Mouse (Mus musculus): Measurements from ENCODE around the gene 2210016F16Rik. TPM values are rescaled to one million over a fixed set of nuclear protein-coding genes. Genes with fewer than 3 reads are reported as not detected.
"Not testable (repeated sequence)": the region's sequence is repeated elsewhere in the genome, so short reads cannot be mapped to it uniquely, and the experiment has no call there.

Gene 2210016F16Rik
- total RNA-seq (2021), result 10 to 100 TPM; 21.9 to 24.1 TPM
- long read RNA-seq, experiment 1, transcript 2210016F16Rik-201 (4 exons, 3,051 nt), result major isoform, 62 of 96 reads
- long read RNA-seq, experiment 1, partial matches to known transcripts, result 3 of 96 reads
- long read RNA-seq, experiment 1, other reads (novel, unspliced or antisense), result 31 of 96 reads
- long read RNA-seq, experiment 2, transcript 2210016F16Rik-201 (4 exons, 3,051 nt), result major isoform, 65 of 89 reads
- long read RNA-seq, experiment 2, partial matches to known transcripts, result 8 of 89 reads
- long read RNA-seq, experiment 2, other reads (novel, unspliced or antisense), result 16 of 89 reads

- DNase-seq (ENCODE audit: low spot score in 2 of 2), result peak; percentile 25 to 43
These were observed at the start of gene 2210016F16Rik for GRCm38 (mm10) chr13:58384779-58385546. Gene 2210016F16Rik (minus strand): TSS chr13:58385225.

DNA sequence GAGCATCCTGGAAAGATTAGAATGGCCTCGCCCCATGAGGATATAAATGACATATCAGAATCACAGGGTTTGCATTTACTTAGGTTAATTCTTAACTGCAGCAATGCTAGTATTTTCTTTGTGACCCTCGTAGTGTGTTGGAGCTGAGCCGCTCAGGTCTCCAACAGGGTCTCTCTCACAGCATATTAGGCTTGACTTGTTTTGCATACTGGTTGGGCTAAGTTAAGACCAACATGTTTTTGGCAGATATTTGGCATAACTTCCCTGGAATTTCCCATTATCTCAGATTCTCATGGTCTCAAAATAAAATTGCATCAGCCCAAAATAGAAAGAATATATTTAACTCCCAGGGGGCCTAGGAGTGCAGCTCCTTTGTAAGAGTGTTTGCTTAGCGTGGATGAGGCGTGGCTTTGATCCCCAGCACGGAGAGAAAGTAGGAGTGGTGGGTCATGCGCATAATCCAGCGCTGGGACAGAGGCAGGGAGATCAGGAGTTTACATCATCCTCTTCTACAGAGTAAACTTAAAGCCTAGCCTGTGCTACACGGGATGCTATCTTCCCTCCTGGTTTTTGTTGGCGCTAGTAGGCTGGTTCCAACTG, 38.1 kb upstream of the 2210016F16Rik start:
- no peak for DNase-seq (ENCODE audit: low spot score in 2 of 2)

- DNase-seq (ENCODE audit: low spot score in 2 of 2), result no peak
These were observed 37.2 kb upstream of the 2210016F16Rik start for GRCm38 (mm10) chr13:58422242-58422641.

GRCm38 (mm10) chr13:58421026-58421425, 36.0 kb upstream of the 2210016F16Rik start:
- DNase-seq (ENCODE audit: low spot score in 2 of 2), result no peak

GRCm38 (mm10) chr13:58419266-58419665, 34.2 kb upstream of the 2210016F16Rik start:
- no peak for DNase-seq (ENCODE audit: low spot score in 2 of 2)

DNA sequence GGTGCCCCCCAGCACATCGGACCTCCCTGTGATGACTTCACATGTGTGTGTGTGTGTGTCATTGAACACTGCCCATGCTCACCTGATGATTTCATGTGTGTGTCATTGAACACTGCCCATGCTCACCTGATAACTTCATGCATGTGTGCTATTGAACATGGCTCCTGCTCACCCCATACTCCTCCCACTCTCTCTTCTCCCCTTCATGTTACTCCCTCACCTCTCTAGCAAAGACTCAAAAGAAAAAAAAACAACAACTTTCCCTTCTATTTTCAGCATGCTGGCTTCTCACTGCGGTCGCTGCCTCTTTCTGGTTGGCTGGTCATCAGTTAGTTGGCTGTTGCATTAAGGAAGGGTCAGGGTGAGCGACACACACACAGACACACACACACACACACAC, 33.6 kb upstream of the 2210016F16Rik start:
- DNase-seq (ENCODE audit: low spot score in 2 of 2), result no peak

GRCm38 (mm10) chr13:58415838-58416237, 30.8 kb upstream of the 2210016F16Rik start:
- no peak for DNase-seq (ENCODE audit: low spot score in 2 of 2)

DNA sequence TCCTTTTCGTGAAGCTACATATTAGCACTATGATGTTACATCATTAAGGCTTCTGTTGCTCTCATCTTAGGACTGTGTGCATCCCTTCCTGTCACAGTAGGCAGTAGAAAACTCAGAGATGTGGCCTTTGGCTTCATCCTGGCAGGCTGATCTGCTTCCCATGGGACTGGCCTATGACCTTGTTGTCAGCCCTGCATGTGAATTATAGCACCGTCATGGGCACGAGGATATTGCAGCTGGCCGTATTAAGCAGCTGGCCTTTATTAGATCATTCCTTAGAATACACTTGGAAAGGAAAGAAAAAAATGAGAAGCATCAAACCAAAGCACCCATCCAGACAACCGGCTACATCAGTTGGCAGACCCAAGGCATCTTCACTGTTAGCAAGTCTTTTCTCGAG, 30.3 kb upstream of the 2210016F16Rik start:
- no peak for DNase-seq (ENCODE audit: low spot score in 2 of 2)

GRCm38 (mm10) chr13:58411073-58411472, 26.0 kb upstream of the 2210016F16Rik start:
- DNase-seq (ENCODE audit: low spot score in 2 of 2), result no peak

- DNase-seq (ENCODE audit: low spot score in 2 of 2), result not testable (repeated sequence)
These were observed 18.2 kb upstream of the 2210016F16Rik start, which contains the start of gene Hnrnpk for GRCm38 (mm10) chr13:58403243-58403642. Gene Hnrnpk (minus strand): TSS chr13:58403343.

DNA sequence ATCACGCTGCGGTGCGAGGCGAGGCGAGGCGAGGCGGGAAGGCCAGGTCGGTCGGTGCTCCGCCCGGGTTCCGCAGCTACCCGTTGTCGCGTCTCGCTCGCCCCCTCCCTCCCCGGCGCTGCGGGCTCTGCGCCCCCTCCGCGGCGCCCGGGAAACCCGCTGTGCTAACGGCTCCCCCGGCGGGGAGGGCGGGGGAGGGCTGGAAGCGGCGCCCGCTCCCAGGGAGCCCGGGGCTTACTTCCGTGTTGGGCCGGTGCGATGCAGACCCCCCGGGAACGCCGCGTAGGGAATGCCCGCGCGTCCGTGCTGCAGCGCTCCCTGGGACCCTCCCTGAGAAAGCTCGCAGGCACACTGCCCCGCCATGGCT, 17.7 kb upstream of the 2210016F16Rik start:
- no peak for DNase-seq (ENCODE audit: low spot score in 2 of 2)

- DNase-seq (ENCODE audit: low spot score in 2 of 2), result peak; percentile 95 to 96
These were observed 17.1 kb upstream of the 2210016F16Rik start, which contains the start of gene Rmi1 for GRCm38 (mm10) chr13:58402003-58402743. Gene Rmi1 (plus strand): TSS chr13:58402248.

DNA sequence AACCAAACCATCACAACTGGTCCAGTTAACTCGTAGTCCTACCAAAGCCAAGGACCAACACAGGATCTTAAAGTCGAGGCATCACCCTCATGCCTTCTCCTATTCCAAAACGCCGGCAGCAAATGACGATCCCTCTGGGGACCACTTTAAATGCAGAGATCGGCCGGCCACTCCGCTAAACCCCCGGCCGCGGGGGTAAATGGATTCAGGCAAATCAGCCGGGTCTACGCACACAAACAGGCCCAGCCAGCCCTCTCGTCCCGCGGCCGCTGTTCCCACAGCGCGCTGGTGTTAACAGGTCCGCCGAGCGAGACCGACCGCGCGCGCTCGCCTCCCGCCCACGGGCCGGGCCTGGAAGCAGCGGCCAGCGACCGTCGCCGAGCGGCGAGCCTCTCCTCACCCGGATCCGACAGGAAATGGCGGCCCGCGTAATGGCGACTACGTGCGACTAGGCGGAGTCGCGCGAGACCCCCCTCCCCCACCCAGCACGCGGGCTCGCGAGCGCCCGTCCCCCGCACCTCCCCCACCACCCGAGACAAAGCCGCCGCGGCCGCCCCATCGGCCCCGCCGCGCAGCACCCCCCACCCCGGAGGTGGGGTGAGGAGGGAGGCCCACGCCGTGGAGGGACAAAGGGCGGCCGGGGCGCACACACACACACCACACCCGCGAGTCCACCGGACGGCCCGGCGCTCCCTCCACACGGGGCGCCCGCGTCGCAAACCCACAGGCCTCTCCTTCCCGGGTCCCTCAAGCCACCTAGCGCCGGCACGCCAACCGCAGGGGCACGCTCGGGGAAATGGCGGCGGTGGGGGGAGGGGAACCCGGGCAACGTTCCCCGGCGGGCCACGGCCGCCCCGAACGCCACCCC, 16.3 kb upstream of the 2210016F16Rik start:
- peak; percentile 56 to 61 for DNase-seq (ENCODE audit: low spot score in 2 of 2)

DNA sequence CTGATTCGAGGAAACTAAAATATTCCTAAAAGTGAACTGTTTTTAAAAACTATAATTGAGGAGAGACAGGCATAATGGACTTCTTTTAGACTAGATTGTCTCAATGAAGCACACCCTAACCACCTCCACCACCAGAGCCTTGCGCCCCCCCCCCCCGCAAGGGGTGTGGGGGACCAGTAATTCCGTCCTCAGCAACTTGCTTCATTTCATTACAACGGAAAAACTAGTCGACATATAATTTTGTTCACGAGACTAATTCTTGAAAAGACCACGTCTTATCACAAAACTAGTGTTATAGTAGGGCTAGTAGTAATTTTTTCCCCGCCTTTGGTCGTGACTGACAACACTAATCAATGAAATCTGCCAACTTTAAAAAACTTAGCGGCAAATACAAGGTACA, 15.6 kb upstream of the 2210016F16Rik start:
- no peak for DNase-seq (ENCODE audit: low spot score in 2 of 2)

- DNase-seq (ENCODE audit: low spot score in 2 of 2), result no peak
These were observed 12.6 kb upstream of the 2210016F16Rik start for GRCm38 (mm10) chr13:58397651-58398050.

GRCm38 (mm10) chr13:58394392-58394791, 9.4 kb upstream of the 2210016F16Rik start:
- DNase-seq (ENCODE audit: low spot score in 2 of 2), result not testable (repeated sequence)

- no peak for DNase-seq (ENCODE audit: low spot score in 2 of 2)
These were observed 4.4 kb upstream of the 2210016F16Rik start for GRCm38 (mm10) chr13:58389324-58389951.

DNA sequence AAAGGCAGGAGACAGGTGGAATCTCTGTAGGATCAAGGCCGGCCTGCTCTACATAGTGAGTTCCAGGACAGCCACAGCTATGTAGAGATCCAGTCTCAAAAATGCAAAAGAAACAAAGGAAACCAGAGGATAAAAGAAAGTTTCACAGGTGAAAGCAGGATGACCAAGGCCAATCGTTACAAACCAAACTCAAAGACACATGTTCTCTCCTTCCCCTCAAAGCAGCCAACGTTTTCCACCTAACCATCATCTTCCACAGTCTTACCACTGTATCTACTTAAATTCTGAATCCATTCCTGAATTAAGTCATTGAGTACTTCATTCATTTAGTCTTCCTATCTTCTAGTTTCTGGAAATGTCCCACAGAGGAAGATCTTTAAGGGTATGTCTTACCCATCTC, 3.4 kb upstream of the 2210016F16Rik start:
- no peak for DNase-seq (ENCODE audit: low spot score in 2 of 2)

GRCm38 (mm10) chr13:58387948-58388347, 2.9 kb upstream of the 2210016F16Rik start:
- peak; percentile 27 to 37 for DNase-seq (ENCODE audit: low spot score in 2 of 2)

DNA sequence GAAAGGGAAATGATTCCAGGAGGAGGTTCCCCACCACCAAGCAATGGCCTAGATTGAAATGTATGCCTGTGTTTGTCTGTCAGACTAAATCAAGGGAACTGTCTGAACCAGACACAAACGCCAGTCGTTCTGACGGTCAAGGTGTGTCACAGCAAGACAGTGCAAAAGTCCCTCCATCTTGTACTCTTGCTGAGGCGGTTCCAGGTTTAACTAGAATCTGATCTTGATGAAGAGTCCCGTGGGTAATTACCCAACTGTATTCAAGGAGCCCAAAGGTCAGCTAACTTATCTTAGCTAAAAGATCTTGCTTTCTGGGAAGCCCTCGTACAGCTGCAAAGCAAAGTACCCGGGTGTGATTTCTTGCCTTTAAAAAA, 509 bp upstream of the 2210016F16Rik start:
- no peak for DNase-seq (ENCODE audit: low spot score in 2 of 2)
